Mouse (Mus musculus): ENCODE results near the gene Galnt3. TPM values are rescaled to one million over a fixed set of nuclear protein-coding genes. Genes with fewer than 3 reads are reported as not detected.

Gene Galnt3
- 1 to 10 TPM; 4.0 to 4.5 TPM for total RNA-seq (2021)

GRCm38 (mm10) chr2:66124591-66125271 lies at the start of gene Galnt3:
TSS of gene Galnt3 (minus strand) at chr2:66124994.
- intact Hi-C loops (cut with DNase I) = no loop called here
- peak; percentile 14 for DNase-seq

- intact Hi-C loops (cut with DNase I) = loop anchor here (10.0 kb wide), 1 partner anchor 238 kb away; no protein-coding TSS in a partner anchor
- DNase-seq = no peak
Measured at GRCm38 (mm10) chr2:66173134-66173533, 48.3 kb upstream of the Galnt3 start.

GRCm38 (mm10) chr2:66171643-66172042 lies 46.8 kb upstream of the Galnt3 start:
- intact Hi-C loops (cut with DNase I) = loop anchor here (10.0 kb wide), 1 partner anchor 237 kb away; no protein-coding TSS in a partner anchor
- DNase-seq = no peak

- intact Hi-C loops (cut with DNase I) = loop anchor here (10.0 kb wide), 1 partner anchor 236 kb away; no protein-coding TSS in a partner anchor
- DNase-seq = no peak
Measured at GRCm38 (mm10) chr2:66170721-66171120, 45.9 kb upstream of the Galnt3 start.

- no peak for DNase-seq
- intact Hi-C loops (cut with DNase I) = no loop called here
Measured at GRCm38 (mm10) chr2:66165025-66165424, 40.2 kb upstream of the Galnt3 start.

- peak; percentile 64 for DNase-seq
- intact Hi-C loops (cut with DNase I) = no loop called here
Measured at GRCm38 (mm10) chr2:66158140-66158915, 33.5 kb upstream of the Galnt3 start.

- intact Hi-C loops (cut with DNase I) = no loop called here
- no peak for DNase-seq
Measured at GRCm38 (mm10) chr2:66151436-66151835, 26.6 kb upstream of the Galnt3 start.

- intact Hi-C loops (cut with DNase I) = no loop called here
- DNase-seq = no peak
Measured at GRCm38 (mm10) chr2:66150531-66150930, 25.7 kb upstream of the Galnt3 start.

- DNase-seq = no peak
- intact Hi-C loops (cut with DNase I) = no loop called here
Measured at GRCm38 (mm10) chr2:66148654-66149230, 23.9 kb upstream of the Galnt3 start.

GRCm38 (mm10) chr2:66146473-66146872 lies 21.7 kb upstream of the Galnt3 start:
- intact Hi-C loops (cut with DNase I) = no loop called here
- DNase-seq = peak; percentile 27

GRCm38 (mm10) chr2:66144770-66145169 lies 20.0 kb upstream of the Galnt3 start:
- intact Hi-C loops (cut with DNase I) = no loop called here

GRCm38 (mm10) chr2:66143284-66143683 lies 18.5 kb upstream of the Galnt3 start:
- no peak for DNase-seq
- intact Hi-C loops (cut with DNase I) = no loop called here

More at GRCm38 (mm10) chr2:66144770-66145169, 20.0 kb upstream of the Galnt3 start:
- no peak for DNase-seq

- intact Hi-C loops (cut with DNase I) = no loop called here
- DNase-seq = no peak
Measured at GRCm38 (mm10) chr2:66142711-66143110, 17.9 kb upstream of the Galnt3 start.

- no peak for DNase-seq
- intact Hi-C loops (cut with DNase I) = no loop called here
Measured at GRCm38 (mm10) chr2:66142268-66142667, 17.5 kb upstream of the Galnt3 start.

- intact Hi-C loops (cut with DNase I) = no loop called here
- no peak for DNase-seq
Measured at GRCm38 (mm10) chr2:66140246-66140645, 15.5 kb upstream of the Galnt3 start.

GRCm38 (mm10) chr2:66131862-66132544 lies 7.2 kb upstream of the Galnt3 start:
- intact Hi-C loops (cut with DNase I) = no loop called here
- DNase-seq = no peak

GRCm38 (mm10) chr2:66128941-66129340 lies 4.1 kb upstream of the Galnt3 start:
- intact Hi-C loops (cut with DNase I) = no loop called here
- no peak for DNase-seq

GRCm38 (mm10) chr2:66127541-66127940 lies 2.7 kb upstream of the Galnt3 start:
- no peak for DNase-seq
- intact Hi-C loops (cut with DNase I) = no loop called here

- DNase-seq = no peak
- intact Hi-C loops (cut with DNase I) = no loop called here
Measured at GRCm38 (mm10) chr2:66126936-66127335, 2.1 kb upstream of the Galnt3 start.

GRCm38 (mm10) chr2:66123756-66124589 lies 821 bp downstream of the Galnt3 start:
- intact Hi-C loops (cut with DNase I) = no loop called here
- peak; percentile 21 for DNase-seq
